Mouse (Mus musculus) liver, adult 2 months (tissue): ENCODE results near the gene Ccdc88a. TPM values are rescaled to one million over a fixed set of nuclear protein-coding genes. Genes with fewer than 3 reads are reported as not detected.
A peak's percentile ranks its signal among the peaks of the same experiment; 100 is the strongest.
"Not testable (repeated sequence)": the region's sequence is repeated elsewhere in the genome, so short reads cannot be mapped to it uniquely, and the experiment has no call there.

Experiments used
- DNase-seq: peaks from one replicate; pipeline ENCODE4 v3.0.0-alpha.2; 2011; ENCODE audit warnings: low read depth, low spot score; ENCODE audit errors: extremely low read depth
- H3K27ac ChIP-seq: fragments of 200-500 bp; replicated peaks from 2 replicates; pipeline ENCODE4 v1.5.1; 2012; ENCODE audit warnings: low read depth, mild to moderate bottlenecking, control low read depth, inconsistent platforms, low read length; ENCODE audit not compliant: insufficient read depth
- H3K27me3 ChIP-seq: fragments of 200-500 bp; 2 replicates; pipeline ENCODE4 v1.6.1; 2012; ENCODE audit warnings: mild to moderate bottlenecking, moderate library complexity, low read length, inconsistent platforms; ENCODE audit not compliant: control insufficient read depth, insufficient read depth
- H3K36me3 ChIP-seq: fragments of 200-500 bp; 2 replicates; pipeline ENCODE4 v1.6.1; 2012; ENCODE audit warnings: low read length, inconsistent platforms; ENCODE audit not compliant: control insufficient read depth, insufficient read depth
- H3K4me1 ChIP-seq: fragments of 200-500 bp; 2 replicates; pipeline ENCODE4 v1.6.1; 2011; ENCODE audit warnings: low read length; ENCODE audit not compliant: control insufficient read depth, insufficient read depth
- H3K4me3 ChIP-seq: fragments of 200-500 bp; 2 replicates; pipeline ENCODE4 v1.5.1; 2011; ENCODE audit warnings: low read depth, mild to moderate bottlenecking, control low read depth, low read length, moderate library complexity; ENCODE audit not compliant: insufficient read depth
- H3K79me2 ChIP-seq: fragments of 200-500 bp; 2 replicates; pipeline ENCODE4 v1.6.1; 2012; ENCODE audit warnings: inconsistent platforms, mild to moderate bottlenecking, low read length, moderate library complexity; ENCODE audit not compliant: control insufficient read depth, insufficient read depth
- H3K9ac ChIP-seq: fragments of 200-500 bp; 2 replicates; pipeline ENCODE4 v1.6.1; 2012; ENCODE audit warnings: low read depth, mild to moderate bottlenecking, control low read depth, inconsistent platforms, low read length
- CTCF ChIP-seq: fragments of 200-500 bp; IDR thresholded peaks from 2 replicates; pipeline ENCODE4 v1.5.1; 2011; ENCODE audit warnings: low read depth, low read length, control low read depth
- POLR2A ChIP-seq: fragments of 200-500 bp; IDR thresholded peaks from 2 replicates; pipeline ENCODE4 v1.6.1; 2011; ENCODE audit warnings: low read length, control low read depth; ENCODE audit not compliant: insufficient read depth; ENCODE audit errors: extremely low read depth
- whole genome bisulfite sequencing: fragments of 180-500 bp; shearing (Covaris S2); methylation state at CpG from one replicate; pipeline ENCODE4 v1.1.7; 2018; 5-methylcytosine and 5-hydroxymethylcytosine counted together
- polyA plus RNA-seq: library from polyadenylated mRNA; depleted of rRNA; stranded (reverse); fragments of >200 nt; gene quantifications from 2 replicates; pipeline ENCODE4 v1.2.3, GENCODE M21; 2012
- total RNA-seq: library from RNA; depleted of rRNA; stranded (reverse); fragments of >200 nt; gene quantifications from 2 replicates; pipeline ENCODE4 v1.2.3, GENCODE M21; 2014

The Ccdc88a gene
- total and polyA plus RNA-seq, 2 experiments, result 0.10 to 1.8 TPM

DNA sequence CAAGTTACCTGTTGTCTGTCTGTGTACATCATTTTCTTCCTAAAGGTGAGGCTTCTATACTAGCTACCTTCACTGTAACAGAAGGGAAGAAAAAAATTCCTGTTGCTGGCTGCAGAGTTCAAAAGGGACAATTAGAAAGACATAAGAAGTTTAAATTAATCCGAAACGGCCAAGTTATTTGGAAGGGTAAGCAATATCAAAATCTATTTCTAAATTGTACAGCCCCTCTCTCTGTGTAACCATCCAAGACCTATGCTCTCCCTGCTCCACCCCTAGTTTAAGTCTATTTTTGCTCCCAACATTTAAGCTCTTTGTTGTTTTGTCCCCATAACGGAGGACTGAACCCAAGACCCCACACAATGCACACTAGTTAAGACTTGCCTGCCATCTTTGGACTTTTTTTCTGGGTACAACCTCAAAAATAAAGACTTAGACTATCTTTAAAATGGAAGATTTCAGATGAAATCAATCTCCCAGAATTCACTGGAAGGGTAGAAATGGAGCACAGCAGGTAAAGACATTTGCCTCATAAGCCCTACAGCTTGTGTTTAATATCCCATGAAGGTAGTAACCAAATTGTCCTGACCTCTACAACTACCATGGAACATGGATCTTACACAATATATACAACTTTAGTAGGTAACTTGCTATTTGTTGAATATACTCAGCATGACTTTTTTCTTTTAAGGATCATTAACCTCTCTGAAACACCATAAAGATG lies 170.9 kb downstream of the Ccdc88a start:
- Histone ChIP-seq H3K27me3 (no peaks in the 10 kb centered on the region), H3K36me3 (peaks cover 40% of the 10 kb centered on the region), H3K4me1 (0 out of 2 replicates have a peak, but pooled peaks cover 8% of the 10 kb centered on the region), H3K4me3 (no peak overlapping the region), H3K79me2 (peaks cover 5% of the 10 kb centered on the region; the same call in 1 of the 2 replicates), H3K9ac (no peak overlapping the region), H3K27ac (no peak overlapping the region)
- WGBS, result 95% methylated on average over 3 of the region's 3 CpGs
- TF ChIP-seq CTCF (no peak), POLR2A (no peak)
- DNase-seq, result no peak

DNA sequence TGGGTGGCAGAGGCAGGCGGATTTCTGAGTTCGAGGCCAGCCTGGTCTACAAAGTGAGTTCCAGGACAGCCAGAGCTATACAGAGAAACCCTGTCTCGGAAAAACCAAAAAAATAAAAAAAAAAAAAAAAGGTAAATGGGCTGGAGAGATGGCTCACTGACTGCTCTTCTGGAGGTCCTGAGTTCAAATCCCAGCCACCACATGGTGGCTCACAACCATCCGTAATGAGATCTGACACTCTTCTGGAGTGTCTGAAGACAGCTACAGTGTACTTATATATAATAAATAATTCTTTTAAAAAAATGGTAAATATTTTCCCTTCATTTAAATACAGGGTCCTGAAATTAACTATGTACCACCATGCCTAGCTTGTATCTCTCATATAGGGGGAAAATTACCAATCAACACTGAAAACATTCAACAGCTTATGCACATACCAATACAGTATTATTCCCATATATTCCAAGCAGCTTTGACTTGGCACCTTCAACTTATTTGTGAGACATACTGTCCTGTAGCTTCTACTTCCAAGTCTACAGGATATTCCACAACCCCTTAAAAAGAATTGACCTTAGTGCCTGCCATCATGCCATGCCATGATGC lies 171.8 kb downstream of the Ccdc88a start:
- not testable (repeated sequence) for H3K79me2 ChIP-seq, H3K4me3 ChIP-seq, H3K9ac ChIP-seq, H3K27me3 ChIP-seq, H3K27ac ChIP-seq, DNase-seq, H3K4me1 ChIP-seq
- 94% methylated on average over 4 of the region's 4 CpGs for WGBS
- H3K36me3 ChIP-seq, result peaks cover 38% of the 10 kb centered on the region

DNA sequence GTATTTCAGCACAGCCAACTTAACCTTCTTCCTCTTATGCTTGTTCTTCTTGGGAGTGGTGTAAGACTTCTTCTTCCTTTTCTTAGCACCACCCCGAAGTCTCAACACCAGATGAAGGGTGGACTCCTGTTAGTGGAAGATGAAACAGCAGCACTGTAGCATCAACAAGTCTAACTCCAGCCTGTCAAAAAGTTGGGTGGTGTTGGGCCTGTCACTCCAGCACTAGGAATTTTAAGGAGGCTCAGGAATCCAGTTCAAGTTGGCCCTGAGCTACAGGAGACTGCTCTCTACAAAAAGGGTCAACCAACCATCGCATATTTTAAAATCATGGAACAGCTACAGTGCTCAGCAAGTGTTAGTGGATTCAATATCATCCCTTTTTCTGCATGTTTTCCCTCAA lies 172.8 kb downstream of the Ccdc88a start:
- not testable (repeated sequence) for H3K27ac ChIP-seq, H3K79me2 ChIP-seq, DNase-seq, H3K4me3 ChIP-seq, H3K27me3 ChIP-seq, H3K9ac ChIP-seq, H3K4me1 ChIP-seq
- peaks cover 32% of the 10 kb centered on the region for H3K36me3 ChIP-seq
- WGBS, result 74% methylated on average over 2 of the region's 2 CpGs

DNA sequence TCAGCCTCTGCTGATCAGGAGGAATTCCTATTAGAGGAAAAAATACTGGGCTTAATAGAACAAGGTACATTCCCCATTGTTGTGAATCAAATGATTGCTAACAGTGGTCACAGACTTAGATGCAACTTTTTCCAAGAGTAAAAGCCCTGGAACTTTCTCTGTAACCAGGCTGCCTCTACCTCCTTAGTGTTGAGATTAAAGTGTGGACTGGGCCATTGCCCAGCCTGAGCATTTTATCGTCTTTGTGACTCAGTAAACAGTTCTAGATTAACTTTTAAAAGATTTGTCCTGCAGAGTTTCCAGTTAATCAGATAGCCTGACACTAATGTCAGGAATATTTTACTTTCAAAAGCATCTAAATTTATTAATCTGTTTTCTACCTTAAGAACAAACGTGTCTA lies 173.3 kb downstream of the Ccdc88a start:
- peak overlapping the region; percentile 95; the same call in 1 of the 2 replicates for H3K4me3 ChIP-seq
- no peak overlapping the region for H3K9ac ChIP-seq
- H3K27ac ChIP-seq, result no peak overlapping the region
- 3% methylated on average over 2 of the region's 2 CpGs for WGBS
- H3K79me2 ChIP-seq, result peaks cover 5% of the 10 kb centered on the region; the same call in 1 of the 2 replicates
- H3K4me1 ChIP-seq, result peaks cover 10% of the 10 kb centered on the region; the same call in 1 of the 2 replicates
- H3K27me3 ChIP-seq, result no peaks in the 10 kb centered on the region
- no peak for DNase-seq
- TF ChIP-seq POLR2A (no peak), CTCF (no peak)
- peaks cover 28% of the 10 kb centered on the region for H3K36me3 ChIP-seq

DNA sequence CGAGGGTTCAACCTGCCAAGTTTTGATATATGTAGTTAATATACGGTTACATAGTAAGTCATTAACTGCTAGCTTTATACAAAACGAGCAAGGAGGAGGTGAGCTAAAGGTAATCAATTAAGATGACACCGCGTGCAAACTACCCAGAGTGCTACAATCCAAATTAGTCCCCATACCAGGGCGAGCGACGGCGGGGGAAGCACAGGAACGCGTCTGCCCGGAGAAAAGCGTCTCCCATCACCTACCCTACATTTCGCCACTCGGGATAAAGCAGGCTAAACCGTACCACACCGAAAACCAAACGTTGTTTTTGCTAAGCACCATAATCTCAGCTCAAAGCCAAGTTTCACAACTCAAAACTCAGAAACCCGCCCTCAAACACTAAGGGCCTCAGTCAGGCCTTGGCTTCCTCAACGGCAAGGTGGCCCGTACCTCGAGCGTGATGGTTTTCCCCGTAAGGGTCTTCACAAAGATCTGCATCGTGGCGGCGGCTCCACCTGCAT lies 173.8 kb downstream of the Ccdc88a start:
- Histone ChIP-seq H3K4me1 (peaks cover 10% of the 10 kb centered on the region; the same call in 1 of the 2 replicates), H3K4me3 (peak overlapping the region; percentile 95), H3K9ac (peak overlapping the region; percentile 85), H3K36me3 (peaks cover 25% of the 10 kb centered on the region), H3K27ac (peak overlapping the region; percentile 81), H3K79me2 (peaks cover 5% of the 10 kb centered on the region; the same call in 1 of the 2 replicates), H3K27me3 (no peaks in the 10 kb centered on the region)
- TF ChIP-seq POLR2A (no peak), CTCF (no peak)
- under 1% methylated on average over 27 of the region's 27 CpGs for WGBS
- no peak for DNase-seq
